Mouse (Mus musculus) kidney, embryonic 15.5 days (tissue): ENCODE measurements at regions not wholly inside any gene's neighbourhood (a gene's known extent, or its start where the extent isn't known, plus 50 kb on each side); places are given as distances from the start of the nearest gene placed in this dataset.

Source experiments
- ATAC-seq: fragments of 200-750 bp; cut with Nextera tagmentation; replicated peaks from 2 replicates; pipeline ENCODE4 v1.8.0; 2017; ENCODE audit warnings: moderate TSS enrichment; ENCODE audit not compliant: low FRiP score
- H3K27ac ChIP-seq: fragments of 300-500 bp; sonication (generic); 2 replicates; pipeline ENCODE4 v1.5.1; 2015; ENCODE audit warnings: mild to moderate bottlenecking, inconsistent platforms
- H3K27me3 ChIP-seq: fragments of 300-500 bp; sonication (generic); 2 replicates; pipeline ENCODE4 v1.6.1; 2015; ENCODE audit warnings: inconsistent platforms
- H3K36me3 ChIP-seq: fragments of 300-500 bp; sonication (generic); 2 replicates; pipeline ENCODE4 v1.6.1; 2015; ENCODE audit warnings: inconsistent platforms
- H3K4me1 ChIP-seq: fragments of 300-500 bp; sonication (generic); 2 replicates; pipeline ENCODE4 v1.6.1; 2015; ENCODE audit warnings: inconsistent platforms
- H3K4me2 ChIP-seq: fragments of 300-500 bp; sonication (generic); 2 replicates; pipeline ENCODE4 v1.6.1; 2015; ENCODE audit warnings: moderate library complexity, mild to moderate bottlenecking, inconsistent platforms
- H3K4me3 ChIP-seq: fragments of 300-500 bp; sonication (generic); replicated peaks from 2 replicates; pipeline ENCODE4 v1.5.1; 2015; ENCODE audit warnings: mild to moderate bottlenecking, inconsistent platforms
- H3K9ac ChIP-seq: fragments of 300-500 bp; sonication (generic); 2 replicates; pipeline ENCODE4 v1.6.1; 2015; ENCODE audit warnings: mild to moderate bottlenecking, inconsistent platforms
- H3K9me3 ChIP-seq: fragments of 300-500 bp; sonication (generic); replicated peaks from 2 replicates; pipeline ENCODE4 v1.6.1; 2016; ENCODE audit warnings: inconsistent platforms
- WGBS: fragments of 180-500 bp; shearing (Covaris S2); methylation state at CpG from one replicate; pipeline ENCODE4 v1.1.7; 2015; ENCODE audit warnings: mixed read lengths; 5-methylcytosine and 5-hydroxymethylcytosine counted together

DNA sequence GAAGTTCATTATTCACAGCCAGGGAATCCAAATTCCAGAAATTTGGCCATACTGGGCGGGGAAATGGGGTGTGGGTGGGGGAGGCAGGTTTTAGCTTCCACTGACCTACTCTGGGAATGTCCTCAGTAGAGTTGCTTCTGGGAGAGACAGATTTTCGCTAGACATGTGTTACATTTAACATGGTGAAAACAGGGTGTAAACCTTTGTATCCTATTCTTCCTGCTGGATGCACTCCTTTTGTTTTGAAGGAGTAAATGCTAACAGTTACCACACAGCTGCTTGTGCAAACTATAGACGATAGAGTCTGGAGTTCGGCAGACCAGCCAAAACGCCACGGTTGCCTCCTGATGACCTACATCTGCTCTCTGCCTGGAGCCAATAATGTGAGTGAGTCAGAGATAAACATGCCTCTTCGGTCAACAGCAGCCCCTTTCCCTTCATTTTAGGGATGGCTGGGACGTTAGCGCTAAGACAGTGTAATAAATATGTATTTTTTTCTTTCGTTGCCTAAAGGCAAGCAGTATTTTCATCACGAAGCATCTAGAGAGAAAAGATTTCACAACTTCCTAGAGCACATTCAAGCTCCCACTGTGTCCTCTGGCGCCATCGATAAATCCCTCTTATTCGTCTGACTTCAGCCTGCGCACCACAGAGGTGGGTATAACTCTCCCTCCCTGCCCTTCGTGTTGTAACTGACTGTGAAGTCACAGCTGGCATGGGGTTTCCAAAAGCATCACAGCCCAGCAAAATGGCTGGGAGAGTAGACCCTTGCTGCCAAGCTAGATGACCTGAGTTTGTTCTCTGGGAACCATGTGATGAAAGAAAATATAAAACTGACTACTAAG lies 207.1 kb upstream of the Pde3a start:
- peak overlapping the region; percentile 85 for H3K27ac ChIP-seq
- WGBS: 58% methylated on average over 16 of the region's 16 CpGs
- peak; percentile 80 for ATAC-seq
- peak overlapping the region; percentile 14; the same call in 1 of the 2 replicates for H3K4me2 ChIP-seq
- H3K9ac ChIP-seq: no peak overlapping the region
- H3K27me3 ChIP-seq: no peaks in the 10 kb centered on the region
- H3K4me1 ChIP-seq: no peaks in the 10 kb centered on the region
- no peak overlapping the region for H3K4me3 ChIP-seq
- H3K36me3 ChIP-seq: no peaks in the 10 kb centered on the region
- H3K9me3 ChIP-seq: no peaks in the 10 kb centered on the region

DNA sequence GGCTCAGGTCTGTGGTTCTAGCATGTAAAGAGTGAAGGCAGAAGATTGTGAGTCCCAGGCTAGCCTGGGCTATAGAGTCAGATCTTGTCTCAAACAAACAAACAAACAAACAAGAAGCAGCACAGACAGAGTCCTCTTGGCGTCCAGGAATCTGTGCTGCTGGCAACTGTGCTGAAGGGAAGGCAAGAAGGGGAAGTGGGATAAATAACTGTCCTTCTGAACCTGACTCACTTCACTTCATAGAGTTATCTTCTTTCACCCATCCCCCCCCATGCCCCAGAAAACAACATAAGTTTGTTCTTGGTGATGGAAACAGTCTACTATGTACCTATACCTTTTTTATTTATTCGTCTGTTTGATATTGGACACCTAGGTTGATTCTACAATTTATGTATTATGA lies 200.8 kb upstream of the Pde3a start:
- Histone ChIP-seq H3K9ac (no peak overlapping the region), H3K4me2 (no peak overlapping the region), H3K27ac (no peak overlapping the region), H3K9me3 (no peaks in the 10 kb centered on the region), H3K4me1 (no peaks in the 10 kb centered on the region), H3K4me3 (no peak overlapping the region), H3K36me3 (no peaks in the 10 kb centered on the region), H3K27me3 (no peaks in the 10 kb centered on the region)
- ATAC-seq: no peak
- whole genome bisulfite sequencing: 91% methylated on average over 2 of the region's 2 CpGs

DNA sequence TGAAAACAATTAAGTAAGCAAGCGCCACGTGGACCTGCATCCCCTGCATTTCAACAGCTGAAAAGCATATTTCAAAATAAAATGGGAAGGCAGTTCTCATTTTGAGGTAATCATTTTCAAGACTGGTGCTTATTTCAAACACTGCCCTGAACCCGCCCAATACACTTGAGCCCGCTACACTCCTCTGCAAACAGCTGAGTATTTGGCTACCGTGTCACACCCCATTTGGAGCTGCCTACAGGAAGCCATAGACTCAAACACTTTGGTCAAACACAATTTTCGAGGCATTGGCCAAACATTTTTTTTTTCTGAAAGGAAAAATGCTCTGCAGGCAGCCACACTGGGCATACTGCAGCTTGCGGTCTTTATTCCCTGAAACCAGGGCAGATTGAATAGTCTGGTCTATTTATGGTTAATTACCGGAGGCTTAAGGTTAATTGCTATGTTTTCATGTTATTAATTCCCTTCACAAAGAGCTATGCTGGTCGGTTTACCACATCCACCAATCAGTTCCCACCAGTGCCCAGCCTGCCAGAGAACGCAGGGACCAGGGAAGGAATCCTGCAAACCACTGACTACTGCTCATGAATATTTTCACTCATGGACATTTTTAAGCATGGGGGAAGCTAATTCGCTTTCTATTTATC lies 198.9 kb upstream of the Pde3a start:
- Histone ChIP-seq H3K27ac (no peak overlapping the region), H3K4me2 (no peak overlapping the region), H3K9me3 (no peaks in the 10 kb centered on the region), H3K36me3 (no peaks in the 10 kb centered on the region), H3K9ac (no peak overlapping the region), H3K27me3 (no peaks in the 10 kb centered on the region), H3K4me3 (no peak overlapping the region), H3K4me1 (no peaks in the 10 kb centered on the region)
- WGBS: 66% methylated on average over 11 of the region's 11 CpGs
- no peak for ATAC-seq

DNA sequence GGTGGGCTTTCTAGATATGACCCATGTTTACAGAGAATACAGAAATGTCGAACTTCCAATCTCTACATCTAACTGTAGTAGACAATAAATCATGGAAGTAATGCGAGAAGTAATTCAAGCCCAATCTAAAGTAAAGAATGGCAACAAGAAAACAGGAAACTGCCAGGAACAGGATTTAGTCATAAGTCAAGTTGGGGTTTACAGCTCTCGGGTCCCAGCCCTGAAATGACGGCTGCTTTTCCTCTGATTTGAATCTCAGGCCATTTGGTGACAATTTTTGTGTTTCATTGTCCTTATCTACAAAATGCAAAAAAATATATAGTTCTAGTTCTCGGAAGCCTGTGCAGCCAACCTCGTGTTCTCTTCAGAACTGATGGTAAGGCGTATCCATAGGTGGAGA lies 195.0 kb upstream of the Pde3a start:
- H3K36me3 ChIP-seq: no peaks in the 10 kb centered on the region
- no peak overlapping the region for H3K4me2 ChIP-seq
- peak; percentile 56 for ATAC-seq
- no peaks in the 10 kb centered on the region for H3K27me3 ChIP-seq
- H3K9ac ChIP-seq: no peak overlapping the region
- H3K9me3 ChIP-seq: no peaks in the 10 kb centered on the region; the same call in 1 of the 2 replicates
- H3K4me3 ChIP-seq: no peak overlapping the region
- WGBS: 26% methylated on average over 7 of the region's 7 CpGs
- H3K4me1 ChIP-seq: no peaks in the 10 kb centered on the region
- H3K27ac ChIP-seq: peak overlapping the region; percentile 62

DNA sequence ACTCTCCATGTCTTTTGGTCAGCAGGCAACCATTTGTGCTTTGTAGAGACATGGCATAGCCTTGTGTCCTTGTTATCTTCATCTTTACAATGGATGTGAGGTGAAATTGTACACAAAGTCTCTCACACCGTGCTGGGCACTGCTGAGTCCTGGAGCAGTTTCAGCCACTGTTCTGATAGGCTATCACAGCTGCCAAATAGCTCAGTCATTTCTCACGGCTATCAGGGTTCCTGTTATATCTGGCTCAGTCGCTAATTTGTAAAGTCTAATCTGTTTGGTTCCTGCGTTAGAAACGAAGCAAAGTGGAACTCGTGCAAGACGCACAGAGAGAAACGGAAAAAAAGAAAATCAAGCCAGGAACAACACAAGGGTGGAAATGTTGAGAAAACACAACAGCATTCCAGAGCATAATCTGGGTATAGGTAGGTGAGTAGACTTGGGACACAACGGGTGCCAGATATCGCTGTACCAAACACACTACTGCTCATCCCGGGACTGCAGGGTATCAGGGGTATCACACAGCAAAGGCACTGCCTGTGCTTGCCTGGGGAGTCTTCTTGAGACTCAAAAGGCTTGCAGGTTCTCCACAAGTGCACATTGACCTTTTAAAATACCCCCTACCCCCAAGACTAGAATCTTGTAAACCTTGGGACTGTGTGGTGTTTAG lies 189.7 kb upstream of the Pde3a start:
- Histone ChIP-seq H3K27me3 (no peaks in the 10 kb centered on the region), H3K4me1 (no peaks in the 10 kb centered on the region), H3K36me3 (no peaks in the 10 kb centered on the region), H3K9me3 (no peaks in the 10 kb centered on the region; the same call in 1 of the 2 replicates), H3K4me2 (no peak overlapping the region), H3K27ac (no peak overlapping the region), H3K4me3 (no peak overlapping the region), H3K9ac (no peak overlapping the region)
- no peak for ATAC-seq
- 96% methylated on average over 11 of the region's 11 CpGs for WGBS

DNA sequence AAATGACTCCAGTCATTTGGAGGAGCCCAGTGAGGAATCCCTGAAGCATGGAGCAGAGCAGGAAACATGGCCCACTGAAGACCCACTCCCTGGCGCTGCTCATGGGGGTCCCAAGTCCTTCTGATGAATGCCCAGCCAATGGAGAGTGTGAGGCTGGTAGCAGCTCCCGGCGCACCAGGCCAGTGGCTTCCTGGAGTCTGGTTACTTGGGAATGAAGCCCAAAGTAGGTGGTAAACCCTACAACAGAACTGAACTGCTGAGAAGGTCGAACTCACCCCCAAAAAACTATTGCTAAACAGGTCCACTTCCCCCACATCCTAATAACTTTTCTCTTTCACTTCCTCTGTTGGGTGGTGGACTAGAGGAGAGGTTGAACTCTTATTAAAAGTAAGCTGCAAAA lies 183.3 kb upstream of the Pde3a start:
- Histone ChIP-seq H3K36me3 (no peaks in the 10 kb centered on the region), H3K4me1 (no peaks in the 10 kb centered on the region), H3K4me2 (no peak overlapping the region), H3K9ac (no peak overlapping the region), H3K27me3 (no peaks in the 10 kb centered on the region), H3K27ac (no peak overlapping the region), H3K4me3 (no peak overlapping the region), H3K9me3 (no peaks in the 10 kb centered on the region)
- WGBS: 74% methylated on average over 4 of the region's 4 CpGs
- no peak for ATAC-seq

DNA sequence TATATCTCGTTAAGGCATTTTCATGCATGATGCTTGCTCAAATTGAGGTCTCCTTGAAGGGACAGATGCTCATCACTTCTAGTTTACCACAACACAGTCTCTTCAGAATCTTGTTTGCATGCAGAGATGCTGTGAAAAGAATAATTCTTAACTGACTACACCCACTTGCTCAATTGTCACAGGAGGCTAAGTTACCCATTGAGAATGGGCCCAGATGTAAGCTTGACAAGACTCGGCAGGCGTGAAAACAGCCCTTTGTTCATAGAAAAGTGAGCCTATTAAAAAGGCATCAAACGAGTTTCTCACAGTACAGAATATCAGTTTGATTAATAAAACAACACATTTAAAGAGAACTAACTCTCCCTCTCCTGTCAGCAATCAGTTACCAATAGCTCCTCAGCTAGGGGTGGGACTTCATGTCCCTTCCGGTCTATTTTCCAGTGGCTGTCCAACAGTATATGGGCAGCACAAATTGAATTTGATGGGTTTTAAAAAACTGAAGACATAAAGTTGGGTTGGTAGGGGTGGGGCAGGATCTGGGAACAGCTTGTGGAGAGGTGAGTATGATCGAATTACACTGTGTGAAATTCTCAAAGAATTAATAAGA lies 180.1 kb upstream of the Pde3a start:
- no peak for ATAC-seq

DNA sequence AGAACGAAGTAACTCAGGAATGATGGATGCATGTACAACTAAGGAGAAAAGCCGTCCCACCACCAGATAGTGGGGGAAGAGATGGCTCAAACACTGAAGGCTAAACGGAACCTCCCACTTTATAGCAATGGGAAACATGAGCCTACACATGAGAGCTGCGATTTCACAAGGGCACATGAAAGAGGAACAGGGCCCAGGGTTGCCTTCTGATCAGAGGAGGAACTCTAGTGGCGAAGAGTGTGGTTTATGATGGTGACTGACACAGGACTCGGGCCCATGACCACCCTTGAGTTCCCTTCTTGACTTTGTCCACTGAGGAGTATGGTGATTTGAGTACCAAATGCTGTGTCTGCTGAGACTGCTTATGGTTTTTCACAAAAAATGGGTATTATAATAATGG lies 179.2 kb upstream of the Pde3a start:
- Histone ChIP-seq H3K9ac (no peak overlapping the region), H3K4me2 (no peak overlapping the region), H3K27ac (no peak overlapping the region), H3K36me3 (no peaks in the 10 kb centered on the region), H3K9me3 (no peaks in the 10 kb centered on the region), H3K4me3 (no peak overlapping the region), H3K27me3 (no peaks in the 10 kb centered on the region), H3K4me1 (no peaks in the 10 kb centered on the region)
- ATAC-seq: no peak
- WGBS: 79% methylated on average over 6 of the region's 6 CpGs

More for the DNA sequence above, 180.1 kb upstream of the Pde3a start:
- H3K4me3 ChIP-seq: no peak overlapping the region
- H3K9me3 ChIP-seq: no peaks in the 10 kb centered on the region
- 80% methylated on average over 6 of the region's 6 CpGs for WGBS
- no peaks in the 10 kb centered on the region for H3K4me1 ChIP-seq
- H3K27ac ChIP-seq: no peak overlapping the region
- no peak overlapping the region for H3K9ac ChIP-seq
- H3K27me3 ChIP-seq: no peaks in the 10 kb centered on the region
- no peak overlapping the region for H3K4me2 ChIP-seq
- H3K36me3 ChIP-seq: no peaks in the 10 kb centered on the region

DNA sequence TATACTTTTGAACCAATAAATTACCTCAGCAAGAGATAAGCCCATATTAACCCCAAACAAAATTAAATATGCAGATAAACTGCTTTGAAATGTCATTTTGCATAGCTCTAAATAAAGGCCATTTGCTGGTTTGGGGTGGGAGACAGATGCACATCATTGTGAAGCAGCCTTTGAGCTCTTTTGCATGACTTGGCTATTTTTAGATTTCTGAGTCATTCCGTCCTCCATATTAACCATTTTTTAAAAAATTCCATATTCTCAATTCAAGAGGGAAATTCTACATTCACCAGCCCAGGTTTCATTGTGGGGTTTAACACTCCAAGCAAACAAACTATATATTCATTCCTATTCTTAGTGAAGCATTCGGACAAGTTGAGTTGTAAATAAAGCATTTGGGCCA lies 177.6 kb upstream of the Pde3a start:
- H3K4me2 ChIP-seq: no peak overlapping the region
- no peaks in the 10 kb centered on the region for H3K36me3 ChIP-seq
- H3K4me3 ChIP-seq: no peak overlapping the region
- H3K27ac ChIP-seq: no peak overlapping the region
- 69% methylated on average over 2 of the region's 2 CpGs for WGBS
- no peaks in the 10 kb centered on the region for H3K27me3 ChIP-seq
- no peaks in the 10 kb centered on the region for H3K4me1 ChIP-seq
- ATAC-seq: no peak
- no peaks in the 10 kb centered on the region for H3K9me3 ChIP-seq
- no peak overlapping the region for H3K9ac ChIP-seq

DNA sequence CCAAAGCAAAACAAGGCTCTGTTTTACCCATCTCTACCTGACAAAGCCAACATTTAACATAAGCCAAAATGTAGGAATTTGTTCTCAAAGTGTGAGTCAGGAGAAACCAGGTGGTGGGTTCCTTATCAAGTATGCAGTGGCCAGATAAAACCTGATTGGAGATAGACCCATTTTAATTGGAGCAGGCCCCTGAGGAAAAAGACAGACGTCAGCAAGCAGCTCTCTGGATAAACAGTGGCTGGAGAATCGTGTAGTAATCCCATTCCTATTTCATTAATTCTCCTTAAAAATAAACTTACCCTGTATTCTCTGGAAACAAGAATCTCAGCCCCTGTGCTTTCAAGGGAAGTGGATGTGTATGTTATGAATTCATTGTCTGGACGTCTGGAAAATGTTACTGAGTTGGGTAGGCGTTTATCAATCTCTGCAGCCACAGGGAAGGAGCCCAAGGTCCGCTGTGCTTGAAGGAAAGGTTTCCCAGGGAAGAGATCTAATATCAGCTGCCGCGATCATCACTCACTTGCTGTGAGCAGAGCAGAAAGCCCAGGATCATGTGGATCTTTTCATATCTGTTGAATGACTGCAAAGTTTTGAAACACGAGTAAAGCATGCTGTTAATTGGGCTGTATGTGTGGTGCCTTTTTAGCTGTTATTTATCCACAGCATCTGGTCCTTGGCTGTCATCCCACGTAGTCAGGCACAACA lies 157.8 kb upstream of the Pde3a start:
- 0 out of 2 replicates have a peak, but pooled peaks cover 4% of the 10 kb centered on the region for H3K4me1 ChIP-seq
- no peak overlapping the region for H3K4me3 ChIP-seq
- no peak overlapping the region for H3K9ac ChIP-seq
- WGBS: 45% methylated on average over 9 of the region's 9 CpGs
- no peaks in the 10 kb centered on the region for H3K9me3 ChIP-seq
- no peaks in the 10 kb centered on the region for H3K36me3 ChIP-seq
- 0 out of 2 replicates have a peak, but pooled peaks have one; percentile 43 for ATAC-seq
- H3K27ac ChIP-seq: peak overlapping the region; percentile 45; the same call in 1 of the 2 replicates
- H3K27me3 ChIP-seq: no peaks in the 10 kb centered on the region
- H3K4me2 ChIP-seq: no peak overlapping the region

DNA sequence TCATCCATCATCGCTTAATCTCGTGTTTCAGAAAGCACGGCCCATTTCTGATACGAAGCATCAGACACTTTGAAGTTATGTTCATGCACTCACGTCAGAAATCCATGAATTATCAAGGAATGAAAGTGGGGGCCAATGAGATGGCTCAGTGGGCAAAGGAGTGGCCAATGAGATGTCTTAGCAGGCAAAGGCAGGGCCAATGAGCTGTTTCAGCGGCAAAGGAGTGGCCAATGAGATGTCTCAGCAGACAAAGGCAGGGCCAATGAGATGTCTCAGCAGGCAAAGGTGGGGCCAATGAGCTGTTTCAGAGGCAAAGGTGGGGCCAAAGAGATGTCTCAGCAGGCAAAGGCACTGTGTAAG lies 157.3 kb upstream of the Pde3a start:
- Histone ChIP-seq H3K36me3 (no peaks in the 10 kb centered on the region), H3K4me3 (no peak overlapping the region), H3K4me1 (0 out of 2 replicates have a peak, but pooled peaks cover 4% of the 10 kb centered on the region), H3K9me3 (no peaks in the 10 kb centered on the region), H3K4me2 (no peak overlapping the region), H3K27ac (peak overlapping the region; percentile 14; the same call in 1 of the 2 replicates), H3K9ac (no peak overlapping the region), H3K27me3 (no peaks in the 10 kb centered on the region)
- WGBS: 71% methylated on average over 6 of the region's 6 CpGs
- peak; percentile 12; the same call in 1 of the 2 replicates for ATAC-seq
